Mouse (Mus musculus): ENCODE results near the gene Glrx3. TPM values are rescaled to one million over a fixed set of nuclear protein-coding genes. Genes with fewer than 3 reads are reported as not detected.

Glrx3 gene
- 185 and 193 TPM in 2 replicates for polyA plus RNA-seq (2021; fragmentation: Nextera tagmentation)
- long read RNA-seq, experiment 1, transcript Glrx3-201 (11 exons, 1,685 nt), result major isoform, 442 of 553 reads
- long read RNA-seq, experiment 1, partial matches to known transcripts, result 6 of 553 reads
- long read RNA-seq, experiment 1, other reads (novel, unspliced or antisense), result 105 of 553 reads
- long read RNA-seq, experiment 2, transcript Glrx3-201 (11 exons, 1,685 nt), result major isoform, 197 of 268 reads
- long read RNA-seq, experiment 2, partial matches to known transcripts, result 18 of 268 reads
- long read RNA-seq, experiment 2, other reads (novel, unspliced or antisense), result 50 of 268 reads

GRCm38 (mm10) chr7:137437440-137438178, at the start of gene Glrx3:
Gene Glrx3 (plus strand): TSS chr7:137437614.

GRCm38 (mm10) chr7:137410337-137411197, 26.8 kb upstream of the Glrx3 start, which contains the start of gene 9430038I01Rik:
Gene 9430038I01Rik (minus strand): TSS chr7:137410762.

Other genes with a start within 250 kb of the Glrx3 start
- gene Ebf3, start 123.2 kb upstream of the Glrx3 start, polyA plus RNA-seq (2021; fragmentation: Nextera tagmentation), result 0.09 and 0.23 TPM in 2 replicates
- gene 9430038I01Rik, start 26.9 kb upstream of the Glrx3 start, polyA plus RNA-seq (2021; fragmentation: Nextera tagmentation), result 10.9 and 11.4 TPM in 2 replicates

All from left cerebral cortex, adult 6 months (tissue).